Mouse (Mus musculus) urinary bladder, postnatal 10 days (tissue): ENCODE data around the gene Ccdc86.

ENCODE experiments used
- DNase-seq: peaks from one replicate; pipeline ENCODE4 v3.0.0; 2022; ENCODE audit warnings: low spot score

Ccdc86 gene

DNA sequence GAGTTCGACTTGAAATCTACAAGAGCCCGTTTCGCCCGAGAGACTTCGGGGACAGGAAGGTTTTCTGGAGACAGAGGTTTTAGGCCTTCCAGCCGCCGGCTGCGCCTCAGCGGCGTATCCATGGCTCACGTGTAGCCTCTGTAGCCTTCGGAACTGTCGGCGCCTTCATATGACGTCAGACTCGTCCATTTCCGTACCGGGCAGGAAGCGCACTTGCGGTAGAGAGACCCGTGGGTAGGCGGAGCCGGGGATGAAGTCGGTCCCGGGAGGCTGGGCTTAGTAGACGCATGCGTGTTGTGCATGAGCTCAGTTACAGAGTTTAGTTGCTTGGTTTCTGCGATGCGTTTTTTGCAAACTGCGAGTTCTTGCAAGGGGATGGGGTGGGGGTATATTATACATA lies at the start of gene Ccdc86:
Ccdc86 (minus strand) TSS at position 155 of the 400 bp plus-strand sequence.
- peak; percentile 88 for DNase-seq

- no peak for DNase-seq
Observed at GRCm38 (mm10) chr19:10993150-10993549, 44.1 kb upstream of the Ccdc86 start, which contains the start of gene Ms4a15. Gene Ms4a15, minus strand, starts transcription at chr19:10993250.

- DNase-seq, result no peak
Observed at GRCm38 (mm10) chr19:10991911-10992310, 42.8 kb upstream of the Ccdc86 start.

DNA sequence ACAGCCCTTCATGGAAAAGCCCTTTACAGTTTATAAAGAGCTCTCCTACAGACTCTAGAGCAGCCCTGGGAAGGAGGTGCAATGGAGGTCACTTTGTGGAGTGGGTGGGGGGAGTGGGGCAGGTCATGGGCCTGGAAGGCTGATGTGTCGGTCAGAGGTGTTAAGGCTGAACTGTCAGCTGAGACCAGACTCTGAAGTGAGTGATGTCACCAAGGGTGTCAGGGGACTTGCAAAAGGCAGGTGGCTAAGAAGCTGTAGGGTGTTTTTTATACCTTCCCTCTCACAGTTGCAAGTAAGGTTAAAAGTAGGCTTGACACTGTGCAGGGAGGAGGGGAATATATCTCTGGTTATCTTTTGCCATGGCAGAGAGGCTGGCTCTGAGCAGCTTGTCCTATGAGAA lies 41.7 kb upstream of the Ccdc86 start:
- no peak for DNase-seq

GRCm38 (mm10) chr19:10988563-10988962 lies 39.5 kb upstream of the Ccdc86 start:
- no peak for DNase-seq

GRCm38 (mm10) chr19:10985889-10986288 lies 36.8 kb upstream of the Ccdc86 start:
- no peak for DNase-seq

GRCm38 (mm10) chr19:10984551-10984950 lies 35.5 kb upstream of the Ccdc86 start:
- DNase-seq, result no peak

- no peak for DNase-seq
Observed at GRCm38 (mm10) chr19:10983146-10983545, 34.1 kb upstream of the Ccdc86 start.

DNA sequence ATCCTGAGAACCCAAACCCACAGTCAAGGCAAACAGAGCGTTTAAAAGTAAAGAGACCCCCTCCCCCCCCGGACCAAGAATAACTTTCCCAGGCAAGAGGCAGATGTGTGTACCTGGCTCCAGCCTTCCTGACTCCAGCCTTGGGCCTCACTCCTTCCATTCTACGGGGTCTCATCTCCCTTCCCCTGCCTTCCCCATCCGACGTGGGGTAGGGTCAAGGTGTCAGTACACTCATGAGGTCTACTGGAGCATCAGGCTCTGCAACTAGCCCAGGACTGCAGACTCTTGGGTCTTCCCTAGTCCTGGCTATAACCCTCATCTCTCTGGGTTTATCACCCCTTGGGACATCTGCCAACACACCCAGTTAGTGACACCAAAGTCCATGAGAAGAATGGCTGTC lies 31.1 kb upstream of the Ccdc86 start:
- DNase-seq, result no peak

GRCm38 (mm10) chr19:10979184-10980168 lies 30.4 kb upstream of the Ccdc86 start:
- no peak for DNase-seq

DNA sequence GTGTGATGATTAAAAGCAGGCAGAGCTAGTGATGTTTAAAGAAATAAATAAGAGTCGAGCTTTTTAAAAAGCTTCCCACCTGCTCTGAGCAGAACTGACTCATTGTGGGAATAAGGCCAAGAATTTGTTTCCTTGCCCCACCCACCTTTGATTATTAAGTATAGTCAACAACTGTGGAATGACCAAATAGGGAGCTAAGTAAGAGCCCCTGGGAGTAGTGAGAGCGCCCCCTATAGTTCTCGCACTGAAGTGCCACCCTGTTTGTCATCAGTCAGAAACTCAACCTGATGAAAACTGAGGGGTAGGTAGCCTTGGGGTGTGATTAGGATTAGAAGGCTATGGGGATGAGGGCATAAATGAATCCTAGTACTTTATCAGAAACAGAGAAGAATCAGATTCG lies 27.3 kb upstream of the Ccdc86 start:
- no peak for DNase-seq

DNA sequence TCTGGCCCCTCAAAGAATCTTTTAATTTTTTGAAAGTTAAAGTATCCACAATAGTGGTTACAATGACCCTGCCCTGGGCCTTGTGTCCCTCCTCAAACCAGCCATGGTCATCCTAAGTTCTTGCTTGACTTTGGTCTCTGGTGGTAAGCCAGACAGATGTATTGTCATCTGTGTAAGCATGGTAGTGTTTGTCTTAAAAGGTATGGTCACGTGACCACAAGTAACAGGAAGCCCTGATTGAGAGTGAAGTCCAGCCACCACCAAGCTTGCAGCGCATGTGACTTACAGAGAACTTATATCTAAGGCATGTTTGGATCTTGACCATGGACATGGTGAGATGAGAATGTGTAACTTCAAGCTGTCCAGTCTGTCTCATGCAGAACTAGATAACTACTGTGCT lies 26.1 kb upstream of the Ccdc86 start:
- no peak for DNase-seq

GRCm38 (mm10) chr19:10974238-10974865 lies 25.3 kb upstream of the Ccdc86 start, which contains the start of gene Ms4a10:
Gene Ms4a10, minus strand, starts transcription at chr19:10974670.
- no peak for DNase-seq

- DNase-seq, result no peak
Observed at GRCm38 (mm10) chr19:10973187-10973586, 24.1 kb upstream of the Ccdc86 start.

GRCm38 (mm10) chr19:10972660-10973059 lies 23.6 kb upstream of the Ccdc86 start:
- DNase-seq, result no peak

- DNase-seq, result no peak
Observed at GRCm38 (mm10) chr19:10970457-10970856, 21.4 kb upstream of the Ccdc86 start.

DNA sequence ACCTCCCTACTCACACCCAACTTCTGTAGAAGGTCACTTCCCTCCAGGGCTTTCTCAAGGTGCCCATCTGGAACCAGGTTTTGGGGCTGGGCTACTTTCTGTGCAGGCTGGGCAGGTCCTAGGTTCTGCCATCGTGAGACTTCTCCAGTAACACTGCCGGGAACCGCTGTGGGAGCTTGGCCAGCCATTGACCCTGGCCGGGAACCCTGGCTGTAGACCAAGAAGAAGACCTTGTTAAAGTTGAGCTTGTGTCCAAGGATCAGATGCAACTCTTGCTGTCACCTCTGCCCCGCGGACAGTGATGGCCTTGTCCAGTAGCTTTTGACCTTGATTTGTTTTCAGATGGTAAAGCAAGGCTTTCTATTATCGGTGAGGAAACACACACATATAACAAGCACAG lies 19.5 kb upstream of the Ccdc86 start:
- DNase-seq, result no peak

DNA sequence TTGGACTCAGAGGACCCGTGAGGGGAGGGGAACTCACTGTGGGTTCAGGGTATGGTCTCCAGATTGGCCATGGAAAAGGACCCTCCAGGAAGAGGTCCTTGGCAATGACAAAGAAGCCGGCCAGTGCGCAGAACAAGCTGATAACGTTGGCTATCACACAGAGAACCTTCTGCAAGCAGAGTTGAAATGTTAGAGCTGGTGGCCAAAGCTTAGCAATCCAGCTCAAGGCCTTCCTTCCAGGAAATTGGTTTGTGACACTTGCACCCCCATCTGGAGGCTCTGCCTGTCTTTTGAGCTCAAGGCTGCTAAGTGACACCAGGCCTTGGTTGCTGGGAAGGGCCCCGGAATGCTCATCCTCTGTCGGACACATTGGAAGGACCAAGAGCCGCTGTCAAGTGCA lies 16.7 kb upstream of the Ccdc86 start:
- DNase-seq, result no peak

DNA sequence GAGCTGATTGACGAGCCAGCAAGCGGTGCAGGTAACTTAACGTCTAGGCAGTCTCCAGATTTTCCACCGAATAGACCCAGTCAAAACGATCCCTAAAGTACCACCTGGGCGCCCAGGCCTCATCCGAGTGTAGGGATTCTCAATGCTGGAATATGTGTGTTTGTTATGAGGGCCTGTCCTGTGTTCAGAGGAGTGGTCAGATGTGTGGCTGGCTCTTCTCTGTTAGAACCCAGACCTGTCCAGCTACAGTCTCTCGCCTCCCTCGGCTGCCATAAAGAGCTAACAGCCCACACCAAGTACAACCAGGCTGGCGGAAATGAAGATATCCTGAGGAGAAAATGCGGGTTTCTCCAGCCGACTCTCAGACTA lies 10.9 kb upstream of the Ccdc86 start:
- DNase-seq, result no peak

GRCm38 (mm10) chr19:10959085-10959977 lies 10.3 kb upstream of the Ccdc86 start:
- DNase-seq, result no peak

DNA sequence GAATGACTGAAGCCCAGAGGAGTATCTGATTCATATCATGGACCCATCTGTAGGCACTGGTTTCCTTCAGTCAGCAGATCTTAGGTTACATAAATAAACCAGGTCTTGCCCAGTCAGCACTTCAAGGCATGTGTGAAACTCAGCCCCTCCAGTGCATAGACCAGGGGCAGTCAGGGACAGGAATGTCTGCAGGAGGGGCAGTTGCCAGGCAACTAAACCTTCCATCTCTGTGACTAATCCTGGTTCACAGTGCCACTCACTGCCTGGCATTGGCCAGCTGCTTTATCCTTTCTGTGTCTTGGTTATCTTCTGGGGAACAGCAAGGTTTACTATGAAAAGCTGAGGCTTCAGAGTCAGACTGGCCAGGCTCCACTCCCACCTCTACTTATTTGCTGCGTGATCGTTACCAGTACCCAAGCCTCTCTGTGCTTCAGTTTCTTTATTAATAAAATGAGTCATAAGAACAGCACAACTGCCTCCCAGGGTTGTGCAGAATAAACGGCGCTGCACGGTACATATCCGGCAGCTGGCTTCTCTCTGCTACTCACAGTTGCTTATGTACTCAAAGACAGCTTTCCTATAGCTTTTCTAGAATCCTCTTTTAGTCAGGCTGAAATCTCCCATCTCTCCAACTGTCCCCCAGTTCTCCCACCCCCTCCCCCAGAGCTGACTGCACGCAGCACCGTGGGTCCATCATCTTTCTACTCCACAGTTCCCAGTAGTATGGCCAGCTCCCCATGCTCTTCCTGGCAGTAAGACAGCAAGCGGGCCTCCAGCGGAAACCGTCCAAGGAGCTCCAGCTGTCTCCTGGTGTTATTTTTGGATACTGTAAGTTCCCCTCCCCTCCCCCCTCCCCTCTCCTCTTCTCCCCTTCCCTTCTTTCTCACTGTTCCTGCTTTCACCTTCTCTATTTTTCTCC lies 3.2 kb upstream of the Ccdc86 start:
- DNase-seq, result no peak
